Mouse (Mus musculus) stomach, embryonic 15.5 days (tissue): ENCODE data around the gene Aqp9. TPM values are rescaled to one million over a fixed set of nuclear protein-coding genes. Genes with fewer than 3 reads are reported as not detected.

Source experiments
- ATAC-seq: fragments of 200-750 bp; cut with Nextera tagmentation; 2 replicates; pipeline ENCODE4 v1.8.0; 2017; ENCODE audit warnings: low read depth, moderate number of reproducible peaks, moderate TSS enrichment; ENCODE audit not compliant: insufficient read depth, low FRiP score
- H3K27ac ChIP-seq: fragments of 300-500 bp; sonication (generic); 2 replicates; pipeline ENCODE4 v1.5.1; 2015; ENCODE audit warnings: mild to moderate bottlenecking, inconsistent platforms
- H3K27me3 ChIP-seq: fragments of 300-500 bp; sonication (generic); replicated peaks from 2 replicates; pipeline ENCODE4 v1.6.1; 2015; ENCODE audit warnings: inconsistent platforms
- H3K36me3 ChIP-seq: fragments of 300-500 bp; sonication (generic); 2 replicates; pipeline ENCODE4 v1.6.1; 2015; ENCODE audit warnings: inconsistent platforms
- H3K4me1 ChIP-seq: fragments of 300-500 bp; sonication (generic); 2 replicates; pipeline ENCODE4 v1.6.1; 2015; ENCODE audit warnings: inconsistent platforms
- H3K4me2 ChIP-seq: fragments of 300-500 bp; sonication (generic); 2 replicates; pipeline ENCODE4 v1.6.1; 2015; ENCODE audit warnings: mild to moderate bottlenecking, inconsistent platforms
- H3K4me3 ChIP-seq: fragments of 300-500 bp; sonication (generic); replicated peaks from 2 replicates; pipeline ENCODE4 v1.5.1; 2015; ENCODE audit warnings: inconsistent platforms
- H3K9ac ChIP-seq: fragments of 300-500 bp; sonication (generic); 2 replicates; pipeline ENCODE4 v1.6.1; 2015; ENCODE audit warnings: inconsistent platforms
- H3K9me3 ChIP-seq: fragments of 300-500 bp; sonication (generic); 2 replicates; pipeline ENCODE4 v1.6.1; 2016; ENCODE audit warnings: inconsistent platforms
- WGBS: fragments of 180-500 bp; shearing (Covaris S2); methylation state at CpG from one replicate; pipeline ENCODE4 v1.1.7; 2015; 5-methylcytosine and 5-hydroxymethylcytosine counted together
- polyA plus RNA-seq: library from polyadenylated mRNA; unstranded; fragments of >200 nt; fragmentation: Nextera tagmentation; extraction: Ambion mirVana; gene quantifications from 2 replicates; pipeline ENCODE4 v1.2.1, GENCODE M21; 2015

The Aqp9 gene
- polyA plus RNA-seq, 1 experiment from 2014 or later: 1.0 TPM

GRCm38 (mm10) chr9:71187396-71187795, 18.9 kb upstream of the Aqp9 start:
- Histone ChIP-seq H3K9me3 (no peaks in the 10 kb centered on the region), H3K27ac (no peak overlapping the region), H3K4me3 (no peak overlapping the region), H3K36me3 (no peaks in the 10 kb centered on the region), H3K4me2 (no peak overlapping the region), H3K27me3 (no peaks in the 10 kb centered on the region), H3K9ac (no peak overlapping the region), H3K4me1 (no peaks in the 10 kb centered on the region)
- WGBS: 81% methylated on average over 7 of the region's 7 CpGs
- no peak for ATAC-seq

GRCm38 (mm10) chr9:71185823-71186222, 17.3 kb upstream of the Aqp9 start:
- Histone ChIP-seq H3K27ac (no peak overlapping the region), H3K9me3 (no peaks in the 10 kb centered on the region), H3K4me3 (no peak overlapping the region), H3K4me2 (no peak overlapping the region), H3K4me1 (no peaks in the 10 kb centered on the region), H3K9ac (no peak overlapping the region), H3K27me3 (no peaks in the 10 kb centered on the region), H3K36me3 (no peaks in the 10 kb centered on the region)
- WGBS: 67% methylated on average over 2 of the region's 2 CpGs
- no peak for ATAC-seq

GRCm38 (mm10) chr9:71185285-71185684, 16.8 kb upstream of the Aqp9 start:
- ATAC-seq: no peak
- Histone ChIP-seq H3K4me3 (no peak overlapping the region), H3K4me2 (no peak overlapping the region), H3K27me3 (no peaks in the 10 kb centered on the region), H3K9me3 (no peaks in the 10 kb centered on the region), H3K4me1 (no peaks in the 10 kb centered on the region), H3K36me3 (no peaks in the 10 kb centered on the region), H3K27ac (no peak overlapping the region), H3K9ac (no peak overlapping the region)

- Histone ChIP-seq H3K9ac (no peak overlapping the region), H3K27me3 (no peaks in the 10 kb centered on the region), H3K36me3 (no peaks in the 10 kb centered on the region), H3K4me1 (no peaks in the 10 kb centered on the region), H3K4me2 (no peak overlapping the region), H3K27ac (no peak overlapping the region), H3K9me3 (no peaks in the 10 kb centered on the region), H3K4me3 (no peak overlapping the region)
- ATAC-seq: no peak
- 60% methylated on average over 8 of the region's 8 CpGs for WGBS
These were observed 11.7 kb upstream of the Aqp9 start for GRCm38 (mm10) chr9:71179964-71180700.

GRCm38 (mm10) chr9:71179276-71179896, 10.9 kb upstream of the Aqp9 start:
- Histone ChIP-seq H3K36me3 (no peaks in the 10 kb centered on the region), H3K9ac (no peak overlapping the region), H3K4me1 (no peaks in the 10 kb centered on the region), H3K9me3 (no peaks in the 10 kb centered on the region), H3K27ac (no peak overlapping the region), H3K4me3 (no peak overlapping the region), H3K27me3 (no peaks in the 10 kb centered on the region), H3K4me2 (no peak overlapping the region)
- no peak for ATAC-seq
- 60% methylated on average over 6 of the region's 6 CpGs for WGBS

- H3K4me1 ChIP-seq: no peaks in the 10 kb centered on the region
- no peaks in the 10 kb centered on the region for H3K9me3 ChIP-seq
- ATAC-seq: no peak
- no peak overlapping the region for H3K4me3 ChIP-seq
- H3K27me3 ChIP-seq: no peaks in the 10 kb centered on the region
- no peak overlapping the region for H3K4me2 ChIP-seq
- WGBS: 65% methylated on average over 1 of the region's 1 CpGs
- H3K27ac ChIP-seq: no peak overlapping the region
- no peaks in the 10 kb centered on the region for H3K36me3 ChIP-seq
- no peak overlapping the region for H3K9ac ChIP-seq
These were observed 7.2 kb upstream of the Aqp9 start for GRCm38 (mm10) chr9:71175686-71176085.

- H3K4me3 ChIP-seq: no peak overlapping the region
- no peaks in the 10 kb centered on the region for H3K27me3 ChIP-seq
- 69% methylated on average over 5 of the region's 5 CpGs for WGBS
- no peak overlapping the region for H3K4me2 ChIP-seq
- no peaks in the 10 kb centered on the region for H3K9me3 ChIP-seq
- ATAC-seq: no peak
- no peak overlapping the region for H3K27ac ChIP-seq
- no peaks in the 10 kb centered on the region for H3K36me3 ChIP-seq
- H3K9ac ChIP-seq: no peak overlapping the region
- H3K4me1 ChIP-seq: no peaks in the 10 kb centered on the region
These were observed 6.0 kb upstream of the Aqp9 start for GRCm38 (mm10) chr9:71174316-71174975.

GRCm38 (mm10) chr9:71173533-71173932, 5.1 kb upstream of the Aqp9 start:
- H3K27ac ChIP-seq: no peak overlapping the region
- 47% methylated on average over 9 of the region's 9 CpGs for WGBS
- H3K36me3 ChIP-seq: no peaks in the 10 kb centered on the region
- H3K4me1 ChIP-seq: peaks cover 5% of the 10 kb centered on the region; the same call in 1 of the 2 replicates
- no peaks in the 10 kb centered on the region for H3K9me3 ChIP-seq
- no peak for ATAC-seq
- no peak overlapping the region for H3K9ac ChIP-seq
- no peaks in the 10 kb centered on the region for H3K27me3 ChIP-seq
- H3K4me3 ChIP-seq: no peak overlapping the region
- H3K4me2 ChIP-seq: no peak overlapping the region

- no peaks in the 10 kb centered on the region for H3K9me3 ChIP-seq
- 0 out of 2 replicates have a peak overlapping the region, but pooled peaks have one; percentile 9 for H3K27ac ChIP-seq
- H3K4me3 ChIP-seq: no peak overlapping the region
- H3K9ac ChIP-seq: no peak overlapping the region
- H3K4me1 ChIP-seq: peaks cover 14% of the 10 kb centered on the region
- ATAC-seq: no peak
- no peak overlapping the region for H3K4me2 ChIP-seq
- WGBS: 36% methylated on average over 2 of the region's 2 CpGs
- no peaks in the 10 kb centered on the region for H3K27me3 ChIP-seq
- H3K36me3 ChIP-seq: no peaks in the 10 kb centered on the region
These were observed 838 bp downstream of the Aqp9 start for GRCm38 (mm10) chr9:71167473-71168215.

- Histone ChIP-seq H3K9me3 (no peaks in the 10 kb centered on the region), H3K9ac (no peak overlapping the region), H3K36me3 (no peaks in the 10 kb centered on the region), H3K27me3 (no peaks in the 10 kb centered on the region), H3K27ac (no peak overlapping the region), H3K4me3 (no peak overlapping the region), H3K4me2 (no peak overlapping the region), H3K4me1 (peaks cover 14% of the 10 kb centered on the region)
- WGBS: 53% methylated on average over 5 of the region's 5 CpGs
- ATAC-seq: no peak
These were observed 1.5 kb downstream of the Aqp9 start for GRCm38 (mm10) chr9:71166871-71167465.

- no peaks in the 10 kb centered on the region for H3K27me3 ChIP-seq
- no peak overlapping the region for H3K9ac ChIP-seq
- no peak overlapping the region for H3K27ac ChIP-seq
- no peak overlapping the region for H3K4me2 ChIP-seq
- peak; percentile 85; the same call in 1 of the 2 replicates for ATAC-seq
- peaks cover 14% of the 10 kb centered on the region for H3K4me1 ChIP-seq
- no peaks in the 10 kb centered on the region for H3K36me3 ChIP-seq
- no peak overlapping the region for H3K4me3 ChIP-seq
- no peaks in the 10 kb centered on the region for H3K9me3 ChIP-seq
- WGBS: 84% methylated on average over 5 of the region's 5 CpGs
These were observed 2.3 kb downstream of the Aqp9 start for GRCm38 (mm10) chr9:71166019-71166705.
